Mouse (Mus musculus) forebrain, embryonic 13.5 days (tissue): ENCODE data around the gene Kcnh2. TPM values are rescaled to one million over a fixed set of nuclear protein-coding genes. Genes with fewer than 3 reads are reported as not detected.
A peak's percentile ranks its signal among the peaks of the same experiment; 100 is the strongest.

Experiments used
- ATAC-seq: fragments of 200-750 bp; cut with Nextera tagmentation; 2 replicates; pipeline ENCODE4 v1.8.0; 2017
- H3K27ac ChIP-seq: fragments of 300-500 bp; sonication (generic); 2 replicates; pipeline ENCODE4 v1.5.1; 2015; ENCODE audit warnings: inconsistent platforms, mild to moderate bottlenecking, moderate library complexity
- H3K27me3 ChIP-seq: fragments of 300-500 bp; sonication (generic); 2 replicates; pipeline ENCODE4 v1.6.1; 2015; ENCODE audit warnings: mild to moderate bottlenecking, inconsistent platforms
- H3K36me3 ChIP-seq: fragments of 300-500 bp; sonication (generic); 2 replicates; pipeline ENCODE4 v1.6.1; 2015; ENCODE audit warnings: mild to moderate bottlenecking, inconsistent platforms; ENCODE audit not compliant: poor library complexity, severe bottlenecking
- H3K4me1 ChIP-seq: fragments of 300-500 bp; sonication (generic); 2 replicates; pipeline ENCODE4 v1.6.1; 2015; ENCODE audit warnings: inconsistent platforms
- H3K4me2 ChIP-seq: fragments of 300-500 bp; sonication (generic); 2 replicates; pipeline ENCODE4 v1.6.1; 2015; ENCODE audit warnings: inconsistent platforms, mild to moderate bottlenecking, moderate library complexity
- H3K4me3 ChIP-seq: fragments of 300-500 bp; sonication (generic); 2 replicates; pipeline ENCODE4 v1.5.1; 2015; ENCODE audit warnings: mild to moderate bottlenecking, inconsistent platforms
- H3K9ac ChIP-seq: fragments of 300-500 bp; sonication (generic); 2 replicates; pipeline ENCODE4 v1.6.1; 2015; ENCODE audit warnings: mild to moderate bottlenecking, inconsistent platforms
- H3K9me3 ChIP-seq: fragments of 300-500 bp; sonication (generic); replicated peaks from 2 replicates; pipeline ENCODE4 v1.6.1; 2016; ENCODE audit warnings: inconsistent platforms
- WGBS: fragments of 180-500 bp; shearing (Covaris S2); methylation state at CpG from one replicate; pipeline ENCODE4 v1.1.7; 2015; 5-methylcytosine and 5-hydroxymethylcytosine counted together
- polyA plus RNA-seq: library from polyadenylated mRNA; unstranded; fragments of >200 nt; fragmentation: Nextera tagmentation; extraction: Ambion mirVana; gene quantifications from 2 replicates; pipeline ENCODE4 v1.2.1, GENCODE M21; 2015

Kcnh2 gene
- polyA plus RNA-seq, 1 experiment from 2014 or later, result 4.3 TPM

DNA sequence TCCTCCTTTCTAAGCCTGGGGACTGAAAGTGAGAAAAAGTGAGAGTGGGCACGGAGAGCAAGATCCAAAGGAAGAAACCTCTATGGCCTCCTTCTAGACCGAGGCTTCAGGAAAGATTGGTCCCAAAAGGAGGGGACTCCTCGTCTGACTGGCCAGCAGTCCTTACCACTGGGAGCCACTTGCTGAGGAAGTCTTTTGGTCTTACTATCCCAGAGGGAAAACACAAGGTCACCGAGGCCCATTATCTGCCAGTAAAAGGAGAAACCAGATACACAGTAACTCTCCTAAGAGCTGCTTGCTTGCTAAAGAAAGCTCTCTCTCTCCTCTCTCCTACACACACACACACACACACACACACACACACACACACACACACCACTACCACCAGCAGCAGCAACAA is 1.9 kb upstream of the Kcnh2 start:
- Histone ChIP-seq H3K4me3 (no peak overlapping the region), H3K4me2 (peak overlapping the region; percentile 94), H3K36me3 (no peaks in the 10 kb centered on the region), H3K9ac (no peak overlapping the region), H3K9me3 (no peaks in the 10 kb centered on the region), H3K27ac (no peak overlapping the region; the same call in 1 of the 2 replicates), H3K4me1 (peaks cover 44% of the 10 kb centered on the region), H3K27me3 (peaks cover 23% of the 10 kb centered on the region)
- ATAC-seq, result no peak
- 29% methylated on average over 4 of the region's 4 CpGs for WGBS

DNA sequence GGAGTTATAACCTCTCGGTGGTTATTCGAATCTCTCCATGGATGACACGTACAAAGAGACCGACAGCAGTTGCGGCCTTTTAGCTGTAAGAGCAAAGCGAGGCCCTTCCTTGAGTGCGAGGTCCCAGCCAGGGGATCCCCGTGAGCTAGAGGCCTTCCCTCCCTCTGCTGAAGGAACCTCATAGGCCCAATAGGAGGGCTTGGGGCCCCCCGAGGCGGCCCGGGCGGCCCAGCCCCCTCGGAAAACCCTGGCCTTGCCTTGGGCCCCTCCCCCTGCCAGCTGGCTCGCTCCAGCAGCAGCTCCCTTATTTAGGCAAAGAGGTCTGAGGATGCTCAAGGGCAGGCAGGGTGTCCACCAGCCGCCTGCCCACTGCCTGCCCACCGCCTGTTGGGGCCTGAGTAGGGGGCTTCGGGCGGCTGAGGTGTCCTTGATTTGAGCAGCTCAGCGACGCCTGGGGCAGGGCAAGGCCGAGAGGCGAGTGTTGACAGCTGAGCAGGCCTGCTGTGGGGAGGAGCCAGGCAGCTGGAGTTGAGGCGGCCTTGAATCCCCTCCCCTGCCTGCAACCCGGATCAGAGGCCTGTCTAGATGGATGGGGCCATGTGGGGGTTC is 951 bp upstream of the Kcnh2 start:
- Histone ChIP-seq H3K4me2 (peak overlapping the region; percentile 94), H3K9me3 (no peaks in the 10 kb centered on the region), H3K36me3 (no peaks in the 10 kb centered on the region), H3K27me3 (peaks cover 23% of the 10 kb centered on the region), H3K4me3 (peak overlapping the region; percentile 72), H3K27ac (peak overlapping the region; percentile 89), H3K4me1 (peaks cover 53% of the 10 kb centered on the region), H3K9ac (peak overlapping the region; percentile 87)
- WGBS, result under 1% methylated on average over 24 of the region's 24 CpGs
- peak; percentile 52 for ATAC-seq

DNA sequence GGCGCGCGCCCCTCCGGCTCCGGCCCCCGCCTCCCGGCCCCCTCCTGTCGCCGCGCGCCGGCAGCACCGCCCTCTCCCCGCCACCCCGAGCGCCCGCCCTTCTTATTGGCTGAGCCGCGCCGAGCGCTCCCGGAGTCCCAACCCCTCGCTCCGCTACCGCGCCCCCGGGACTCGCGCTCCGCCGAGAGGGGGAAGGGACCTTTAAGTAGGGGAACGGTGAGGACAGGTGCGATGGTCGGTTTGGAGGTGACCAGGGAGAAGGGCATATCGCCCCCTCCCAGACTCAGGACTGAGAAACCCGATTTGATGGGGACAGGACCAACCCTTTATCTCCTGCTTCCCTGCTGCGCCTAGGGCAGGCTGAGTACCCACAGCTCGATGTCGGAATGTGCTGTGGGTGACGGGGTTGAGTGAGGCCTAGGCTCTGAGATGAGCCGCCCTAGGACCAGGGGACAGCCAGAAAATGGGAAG is 332 bp upstream of the Kcnh2 start:
- Histone ChIP-seq H3K9me3 (no peaks in the 10 kb centered on the region), H3K4me3 (peak overlapping the region; percentile 72), H3K36me3 (no peaks in the 10 kb centered on the region), H3K4me1 (peaks cover 53% of the 10 kb centered on the region), H3K27me3 (peaks cover 23% of the 10 kb centered on the region), H3K4me2 (peak overlapping the region; percentile 94), H3K27ac (peak overlapping the region; percentile 89), H3K9ac (peak overlapping the region; percentile 87)
- 1% methylated on average over 26 of the region's 41 CpGs for WGBS
- peak; percentile 88 for ATAC-seq

DNA sequence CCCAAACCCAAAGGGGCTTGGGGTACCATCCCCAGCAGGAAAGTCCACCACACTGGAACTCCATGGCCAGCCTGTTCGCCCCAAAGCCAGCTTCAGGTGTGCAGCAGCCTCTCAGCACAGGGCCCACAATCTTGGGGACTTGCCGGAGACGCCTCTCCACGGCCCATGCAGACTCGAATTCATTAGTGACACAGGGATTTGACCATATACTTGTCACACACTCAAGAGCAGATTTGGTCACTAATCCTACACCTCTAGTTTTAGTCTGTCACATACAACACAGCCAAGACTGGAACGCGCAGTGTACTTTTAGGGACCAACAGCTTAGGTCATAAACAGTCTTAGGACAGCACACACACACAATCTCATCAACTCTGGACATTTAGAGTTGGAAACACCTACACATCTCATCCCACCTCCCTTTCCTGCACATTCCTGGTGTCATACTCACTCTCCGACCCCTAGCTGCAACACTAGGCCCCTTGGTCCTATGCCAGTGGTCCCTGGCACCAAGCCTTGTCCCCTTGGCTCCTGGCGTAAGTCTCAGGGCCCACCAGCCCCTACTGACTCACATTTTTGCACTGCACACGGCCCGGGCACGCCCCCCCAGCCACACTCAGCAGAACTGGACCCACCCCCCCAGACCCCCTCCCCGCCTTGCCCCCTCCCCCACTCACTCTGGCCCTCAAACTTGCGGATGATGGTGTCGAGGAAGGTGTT is 713 bp downstream of the Kcnh2 start:
- 32% methylated on average over 15 of the region's 15 CpGs for WGBS
- peak overlapping the region; percentile 87 for H3K9ac ChIP-seq
- H3K4me1 ChIP-seq, result peaks cover 53% of the 10 kb centered on the region
- H3K27ac ChIP-seq, result peak overlapping the region; percentile 72; the same call in 1 of the 2 replicates
- peak overlapping the region; percentile 72 for H3K4me3 ChIP-seq
- peaks cover 23% of the 10 kb centered on the region for H3K27me3 ChIP-seq
- H3K4me2 ChIP-seq, result peak overlapping the region; percentile 94
- H3K9me3 ChIP-seq, result no peaks in the 10 kb centered on the region
- H3K36me3 ChIP-seq, result no peaks in the 10 kb centered on the region
- ATAC-seq, result no peak

DNA sequence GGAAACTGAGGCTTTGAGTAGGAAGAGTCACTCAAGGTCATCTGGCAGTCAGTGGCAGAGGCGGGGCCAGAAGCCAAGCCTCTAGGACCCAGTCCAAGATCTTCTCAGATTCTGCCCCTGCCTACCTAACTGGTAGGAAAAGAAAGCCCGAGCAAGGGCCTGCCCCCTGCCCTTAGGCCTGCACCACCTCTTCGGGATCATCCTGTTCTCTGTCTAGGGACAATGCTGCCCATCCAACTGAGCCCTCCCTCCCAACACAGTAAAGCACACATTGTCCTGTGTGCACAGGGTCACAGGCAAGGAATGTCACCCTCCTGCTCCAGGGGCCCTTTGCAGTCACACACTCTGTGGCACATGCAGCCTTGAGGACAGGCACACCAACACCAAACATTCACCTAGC is 1.3 kb downstream of the Kcnh2 start:
- 56% methylated on average over 3 of the region's 3 CpGs for WGBS
- Histone ChIP-seq H3K27ac (no peak overlapping the region), H3K9me3 (no peaks in the 10 kb centered on the region), H3K4me2 (peak overlapping the region; percentile 94), H3K9ac (peak overlapping the region; percentile 87), H3K36me3 (no peaks in the 10 kb centered on the region), H3K4me3 (peak overlapping the region; percentile 72), H3K27me3 (peaks cover 23% of the 10 kb centered on the region), H3K4me1 (peaks cover 57% of the 10 kb centered on the region)
- ATAC-seq, result no peak

DNA sequence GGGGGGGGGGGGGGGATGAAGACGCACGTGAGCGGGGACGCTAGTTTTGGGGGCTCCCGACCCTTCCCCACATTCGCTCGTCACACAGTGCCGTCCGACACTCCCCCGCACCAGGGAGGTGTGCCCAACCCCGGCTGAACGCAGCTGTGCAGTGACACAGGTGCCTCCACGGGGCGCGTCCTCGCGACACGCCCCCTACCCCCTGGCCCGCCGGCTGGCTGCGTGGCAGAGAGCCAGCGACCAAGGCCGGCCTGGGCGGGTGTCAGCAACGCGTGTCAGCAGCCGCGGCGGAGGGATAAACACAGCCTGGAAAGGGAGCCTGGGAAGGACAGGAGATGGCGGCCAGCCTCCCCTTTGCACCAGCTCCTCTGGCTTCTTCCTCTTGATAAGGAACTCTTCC is 2.9 kb downstream of the Kcnh2 start:
- peak overlapping the region; percentile 36 for H3K27ac ChIP-seq
- peaks cover 72% of the 10 kb centered on the region for H3K4me1 ChIP-seq
- ATAC-seq, result no peak
- H3K36me3 ChIP-seq, result no peaks in the 10 kb centered on the region
- H3K27me3 ChIP-seq, result peaks cover 17% of the 10 kb centered on the region
- H3K9me3 ChIP-seq, result no peaks in the 10 kb centered on the region
- H3K9ac ChIP-seq, result peak overlapping the region; percentile 67
- WGBS, result under 1% methylated on average over 29 of the region's 30 CpGs
- peak overlapping the region; percentile 54 for H3K4me3 ChIP-seq
- H3K4me2 ChIP-seq, result peak overlapping the region; percentile 99

DNA sequence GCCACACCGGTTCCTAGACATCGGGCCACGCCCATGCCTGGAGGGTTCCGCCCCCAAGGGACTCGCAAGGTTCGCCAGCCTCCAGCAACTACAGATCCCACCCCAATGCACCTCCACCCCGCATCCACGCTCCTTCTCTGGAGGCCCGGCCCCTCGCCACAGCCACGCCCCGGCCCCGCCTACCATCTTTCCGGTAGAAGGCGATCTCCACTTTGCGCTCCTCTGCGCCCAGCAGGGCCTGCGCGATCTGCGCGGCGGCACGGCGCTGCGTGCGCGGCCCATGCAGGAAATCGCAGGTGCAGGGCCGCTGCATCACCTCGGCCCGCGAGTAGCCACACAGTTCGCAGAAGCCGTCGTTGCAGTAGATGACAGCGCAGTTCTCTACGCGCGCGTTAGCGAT is 3.3 kb downstream of the Kcnh2 start:
- Histone ChIP-seq H3K27ac (peak overlapping the region; percentile 36), H3K4me1 (peaks cover 76% of the 10 kb centered on the region), H3K36me3 (no peaks in the 10 kb centered on the region), H3K27me3 (peaks cover 17% of the 10 kb centered on the region), H3K9me3 (no peaks in the 10 kb centered on the region), H3K4me2 (peak overlapping the region; percentile 99), H3K9ac (peak overlapping the region; percentile 67), H3K4me3 (peak overlapping the region; percentile 54)
- peak; percentile 39 for ATAC-seq
- 0% methylated on average over 36 of the region's 41 CpGs for WGBS

DNA sequence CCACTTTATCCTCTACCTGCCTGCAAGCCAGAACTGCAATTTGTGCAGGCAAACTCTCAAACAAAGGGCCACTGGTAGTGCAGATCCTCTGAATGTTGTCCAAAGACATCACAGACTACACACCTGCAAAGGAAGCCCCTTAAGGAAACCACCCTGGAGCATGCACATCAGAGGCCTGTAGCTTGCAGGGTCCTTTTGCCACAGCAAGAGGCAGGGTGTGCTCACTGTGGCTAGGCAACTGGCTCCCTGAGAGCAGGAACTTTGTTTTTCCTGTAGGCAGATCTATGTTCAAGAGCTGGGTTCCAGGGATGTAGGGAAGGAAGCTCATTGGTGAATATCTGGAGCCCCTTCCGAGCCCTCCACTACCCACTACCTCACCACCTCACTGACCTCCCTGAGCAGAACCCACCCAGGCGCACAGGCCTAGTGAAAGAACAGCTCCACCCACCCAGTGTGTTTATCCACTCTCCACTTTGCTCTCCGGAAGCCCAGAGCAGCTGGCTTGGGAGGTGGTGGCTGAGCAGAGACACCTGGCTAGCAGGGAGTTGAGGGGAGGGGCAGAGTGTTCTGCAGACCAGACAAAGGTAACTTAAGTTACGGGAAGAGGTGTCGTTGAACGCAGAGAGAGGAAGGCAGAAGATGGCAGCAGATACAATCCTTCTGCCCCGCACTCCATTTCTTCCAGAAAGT is 4.1 kb downstream of the Kcnh2 start:
- Histone ChIP-seq H3K27me3 (peaks cover 17% of the 10 kb centered on the region), H3K4me1 (peaks cover 76% of the 10 kb centered on the region), H3K4me2 (peak overlapping the region; percentile 99), H3K4me3 (peak overlapping the region; percentile 54; the same call in 1 of the 2 replicates), H3K9ac (no peak overlapping the region), H3K27ac (no peak overlapping the region), H3K9me3 (no peaks in the 10 kb centered on the region), H3K36me3 (no peaks in the 10 kb centered on the region)
- 64% methylated on average over 7 of the region's 7 CpGs for WGBS
- no peak for ATAC-seq

DNA sequence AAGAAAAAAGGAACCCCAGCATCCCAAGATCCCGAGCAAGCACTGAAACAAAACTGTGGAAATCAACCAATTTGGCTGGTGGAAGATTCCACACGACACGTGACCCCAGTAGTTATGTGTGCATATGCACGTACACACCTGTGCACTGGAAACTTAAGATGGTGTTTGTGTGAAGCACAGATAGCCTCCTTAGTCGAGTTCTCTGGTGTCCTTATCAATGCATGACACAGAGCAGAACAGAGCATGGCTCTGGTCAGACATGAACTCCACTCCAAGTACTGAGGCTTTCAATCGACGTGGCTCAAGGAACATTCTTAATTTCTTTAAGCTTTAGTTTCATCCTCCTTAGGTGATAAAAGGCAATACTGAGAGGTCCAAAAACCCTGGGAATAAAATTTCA is 5.1 kb downstream of the Kcnh2 start:
- Histone ChIP-seq H3K4me1 (peaks cover 79% of the 10 kb centered on the region), H3K9ac (no peak overlapping the region), H3K9me3 (no peaks in the 10 kb centered on the region), H3K27ac (no peak overlapping the region), H3K36me3 (no peaks in the 10 kb centered on the region), H3K4me3 (no peak overlapping the region), H3K4me2 (no peak overlapping the region), H3K27me3 (peaks cover 17% of the 10 kb centered on the region)
- 91% methylated on average over 7 of the region's 7 CpGs for WGBS
- no peak for ATAC-seq

DNA sequence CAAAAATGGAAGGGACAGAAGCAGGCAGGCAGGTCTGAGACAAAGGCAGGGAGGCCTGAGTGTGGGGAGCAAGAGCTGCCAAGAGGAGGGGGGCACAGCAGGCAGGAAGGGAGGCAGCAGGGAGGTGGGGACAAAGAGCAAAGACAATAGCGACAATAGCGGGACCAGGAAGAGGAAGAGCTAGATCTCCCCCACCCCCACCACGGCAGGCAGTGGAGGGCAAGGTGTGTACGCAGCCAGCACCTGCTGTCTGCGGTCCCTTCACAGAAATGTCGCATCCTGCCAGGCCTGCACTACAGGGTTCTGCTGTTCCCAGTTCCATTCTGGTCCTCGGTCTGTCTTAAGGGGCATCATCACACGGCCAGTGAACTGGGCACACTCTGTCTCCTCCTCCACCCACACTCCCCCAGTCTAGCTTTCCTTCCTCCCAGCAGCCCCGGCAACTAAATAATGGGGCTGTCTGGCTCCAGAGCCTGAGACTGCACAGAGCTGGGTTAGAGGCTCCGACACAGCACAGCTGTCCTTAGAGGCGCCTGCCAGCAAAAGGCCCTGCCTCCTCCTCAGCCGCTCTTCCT is 6.8 kb downstream of the Kcnh2 start:
- H3K4me3 ChIP-seq, result 0 out of 2 replicates have a peak overlapping the region, but pooled peaks have one; percentile 0
- no peaks in the 10 kb centered on the region for H3K9me3 ChIP-seq
- H3K36me3 ChIP-seq, result no peaks in the 10 kb centered on the region
- peak; percentile 53 for ATAC-seq
- WGBS, result 6% methylated on average over 11 of the region's 12 CpGs
- H3K9ac ChIP-seq, result peak overlapping the region; percentile 64
- peak overlapping the region; percentile 36 for H3K4me2 ChIP-seq
- peaks cover 7% of the 10 kb centered on the region for H3K27me3 ChIP-seq
- peaks cover 65% of the 10 kb centered on the region for H3K4me1 ChIP-seq
- H3K27ac ChIP-seq, result peak overlapping the region; percentile 90

DNA sequence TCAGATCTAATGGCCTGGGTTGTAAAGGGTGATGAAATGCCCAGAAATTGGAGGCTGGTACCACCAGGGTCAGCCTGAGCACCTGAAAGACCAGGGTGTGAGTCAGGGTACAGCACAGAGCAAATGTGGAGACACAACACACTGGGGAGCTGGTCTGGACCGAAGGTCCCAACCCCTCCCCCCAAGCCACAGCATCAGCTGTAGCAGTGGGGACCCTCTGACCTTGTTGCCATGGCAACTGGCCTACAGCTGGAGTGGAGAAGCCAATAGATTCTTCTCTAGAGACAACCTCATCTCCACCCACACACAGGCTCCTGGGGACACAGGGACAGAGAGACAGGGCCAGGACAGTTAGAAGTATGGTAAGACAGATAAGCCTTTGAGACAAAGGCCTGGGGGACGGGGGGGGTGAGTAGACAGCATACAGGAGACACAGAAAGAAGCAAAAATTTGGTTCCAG is 7.4 kb downstream of the Kcnh2 start:
- no peaks in the 10 kb centered on the region for H3K36me3 ChIP-seq
- H3K9me3 ChIP-seq, result no peaks in the 10 kb centered on the region
- peak; percentile 28 for ATAC-seq
- H3K27me3 ChIP-seq, result peaks cover 1% of the 10 kb centered on the region; the same call in 1 of the 2 replicates
- H3K27ac ChIP-seq, result peak overlapping the region; percentile 90
- H3K4me3 ChIP-seq, result no peak overlapping the region
- 4% methylated on average over 2 of the region's 2 CpGs for WGBS
- peaks cover 60% of the 10 kb centered on the region for H3K4me1 ChIP-seq
- peak overlapping the region; percentile 64 for H3K9ac ChIP-seq
- peak overlapping the region; percentile 36 for H3K4me2 ChIP-seq

DNA sequence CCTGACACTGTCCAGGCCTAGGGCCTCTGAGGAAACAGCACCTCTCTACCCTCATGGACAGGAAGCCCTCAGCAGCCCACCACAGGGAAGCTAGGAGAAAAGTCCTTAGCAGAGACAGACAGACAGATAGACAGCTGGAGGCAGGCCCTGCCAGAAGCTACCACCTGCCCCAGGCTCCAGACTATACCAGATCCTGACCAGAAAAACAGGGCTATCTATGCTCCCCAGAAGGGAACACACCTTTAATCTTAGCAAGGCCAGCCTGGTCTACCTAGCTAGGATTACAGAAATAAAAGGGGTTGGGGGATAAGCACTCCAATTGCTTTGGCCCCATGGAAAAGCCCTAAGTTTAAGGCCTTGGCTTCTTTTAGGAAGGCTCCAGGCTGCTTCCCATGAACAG is 8.0 kb downstream of the Kcnh2 start:
- Histone ChIP-seq H3K4me3 (no peak overlapping the region), H3K4me1 (peaks cover 54% of the 10 kb centered on the region), H3K36me3 (no peaks in the 10 kb centered on the region), H3K9me3 (no peaks in the 10 kb centered on the region), H3K9ac (peak overlapping the region; percentile 64), H3K4me2 (no peak overlapping the region), H3K27me3 (no peaks in the 10 kb centered on the region), H3K27ac (peak overlapping the region; percentile 90)
- ATAC-seq, result no peak
